Mouse (Mus musculus): ENCODE results near the gene Hoxc10. TPM values are rescaled to one million over a fixed set of nuclear protein-coding genes. Genes with fewer than 3 reads are reported as not detected.

Hoxc10 gene
- polyA plus RNA-seq (2015; fragmentation: Nextera tagmentation; extraction: Ambion mirVana): not detected in 2 replicates

DNA sequence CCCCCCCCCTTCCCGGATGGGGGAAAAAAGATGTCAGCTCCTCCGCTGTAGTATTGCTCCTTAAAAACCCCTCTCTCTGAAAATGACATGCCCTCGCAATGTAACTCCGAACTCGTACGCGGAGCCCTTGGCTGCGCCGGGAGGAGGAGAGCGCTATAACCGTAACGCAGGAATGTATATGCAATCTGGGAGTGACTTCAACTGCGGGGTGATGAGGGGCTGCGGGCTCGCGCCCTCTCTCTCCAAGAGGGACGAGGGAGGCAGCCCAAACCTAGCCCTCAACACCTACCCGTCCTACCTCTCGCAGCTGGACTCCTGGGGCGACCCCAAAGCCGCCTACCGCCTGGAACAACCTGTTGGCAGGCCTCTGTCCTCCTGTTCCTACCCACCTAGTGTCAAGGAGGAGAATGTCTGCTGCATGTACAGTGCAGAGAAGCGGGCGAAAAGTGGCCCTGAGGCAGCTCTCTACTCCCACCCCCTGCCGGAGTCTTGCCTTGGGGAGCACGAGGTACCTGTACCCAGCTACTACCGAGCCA is at the start of gene Hoxc10:
Gene Hoxc10 (plus strand): TSS at position 21 of the 536 bp plus-strand sequence.
- peak within 1 kb of the TSS; percentile 33 for H3K4me2 ChIP-seq (ENCODE audit: low read length)
- no peak for ATAC-seq
- H3K27me3 ChIP-seq (replicated peaks; ENCODE audit: control insufficient read depth, insufficient read depth, low read length): peaks cover 87% of the 10 kb centered on the region
- H3K4me3 ChIP-seq (ENCODE audit: low read length): peak within 1 kb of the TSS; percentile 14; the same call in 1 of the 2 replicates
- peaks cover 4% of the 10 kb centered on the region; the same call in 1 of the 2 replicates for H3K4me1 ChIP-seq (ENCODE audit: control insufficient read depth, insufficient read depth, low read depth, low read length)
- H3K27ac ChIP-seq (ENCODE audit: low read depth, low read length): no peak within 1 kb of the TSS
- 1% methylated on average over 27 of the region's 27 CpGs for WGBS
- no peaks in the 10 kb centered on the region for H3K36me3 ChIP-seq (ENCODE audit: control insufficient read depth, insufficient read depth, low read length)
- H3K9ac ChIP-seq (ENCODE audit: low read depth, low read length): no peak within 1 kb of the TSS
- no peaks in the 10 kb centered on the region for H3K9me3 ChIP-seq (ENCODE audit: control insufficient read depth, low read length)

DNA sequence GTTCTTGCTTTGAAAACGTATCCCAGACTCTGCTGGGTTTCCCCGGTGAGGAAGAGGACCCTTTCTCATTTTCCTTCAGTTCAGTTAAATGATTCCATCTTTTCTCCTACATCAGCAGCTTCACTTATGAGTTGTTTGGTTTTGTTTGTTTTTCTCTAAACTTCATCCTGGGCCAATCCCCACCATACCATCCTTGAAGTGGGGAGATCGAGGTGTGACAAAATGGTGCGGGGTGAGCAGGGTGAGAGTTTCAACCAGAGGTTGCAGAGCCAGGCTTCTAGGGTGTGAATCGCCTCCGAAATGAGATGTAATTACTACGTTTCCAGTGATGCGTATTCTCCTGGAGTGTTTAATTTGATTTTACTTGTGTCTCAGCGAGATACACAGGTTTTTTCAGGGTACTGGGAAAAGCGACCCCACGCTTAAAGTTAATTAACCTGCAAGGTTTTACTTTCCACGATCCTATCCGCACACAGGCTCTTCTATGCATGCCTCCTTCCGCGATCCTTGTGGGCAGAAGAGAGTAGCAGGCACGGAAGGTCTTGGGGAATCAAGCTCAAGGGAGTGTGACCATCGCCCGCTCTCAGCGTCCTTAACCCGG is 48.5 kb upstream of the Hoxc10 start:
- WGBS: 2% methylated on average over 20 of the region's 20 CpGs
- Histone ChIP-seq H3K9ac (ENCODE audit: low read depth, low read length) (no peak overlapping the region), H3K4me3 (ENCODE audit: low read length) (no peak overlapping the region), H3K27ac (ENCODE audit: low read depth, low read length) (no peak overlapping the region), H3K36me3 (ENCODE audit: control insufficient read depth, insufficient read depth, low read length) (no peaks in the 10 kb centered on the region), H3K4me1 (ENCODE audit: control insufficient read depth, insufficient read depth, low read depth, low read length) (peaks cover 2% of the 10 kb centered on the region; the same call in 1 of the 2 replicates), H3K9me3 (ENCODE audit: control insufficient read depth, low read length) (no peaks in the 10 kb centered on the region), H3K27me3 (replicated peaks; ENCODE audit: control insufficient read depth, insufficient read depth, low read length) (peaks cover 81% of the 10 kb centered on the region), H3K4me2 (ENCODE audit: low read length) (no peak overlapping the region)
- ATAC-seq: no peak

DNA sequence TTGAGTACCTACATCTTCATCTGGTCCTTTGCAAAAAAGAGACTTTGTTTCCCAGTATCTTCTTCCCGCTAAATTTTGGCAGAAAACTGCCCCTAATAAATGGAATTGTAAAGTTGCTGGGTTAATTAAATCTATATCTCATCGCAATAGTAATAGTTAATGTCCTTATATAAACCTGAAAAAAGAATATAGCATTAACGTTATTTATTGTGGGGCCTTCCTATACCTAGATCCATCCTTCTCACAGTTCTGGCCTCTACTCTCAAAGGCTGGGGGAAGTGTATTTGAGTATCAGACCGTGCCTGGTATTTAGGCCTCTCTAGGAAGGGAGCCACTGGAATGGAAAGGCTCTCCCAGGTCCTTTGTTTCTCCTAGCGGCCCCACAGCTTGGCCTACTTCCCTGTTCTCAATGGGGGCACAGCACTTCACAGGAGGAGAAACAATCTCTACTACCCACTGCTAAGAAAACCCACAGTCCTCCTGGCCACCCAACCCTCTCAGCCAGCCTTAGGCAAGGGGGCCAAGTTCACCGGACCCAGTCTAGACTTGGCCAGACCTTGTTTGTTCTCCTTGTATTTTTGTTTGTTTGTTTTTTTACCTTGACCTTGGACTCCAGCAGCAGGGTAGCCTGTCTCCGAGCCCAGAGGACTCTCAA is 47.9 kb upstream of the Hoxc10 start:
- H3K4me3 ChIP-seq (ENCODE audit: low read length): no peak overlapping the region
- H3K36me3 ChIP-seq (ENCODE audit: control insufficient read depth, insufficient read depth, low read length): no peaks in the 10 kb centered on the region
- peaks cover 2% of the 10 kb centered on the region; the same call in 1 of the 2 replicates for H3K4me1 ChIP-seq (ENCODE audit: control insufficient read depth, insufficient read depth, low read depth, low read length)
- ATAC-seq: no peak
- H3K27ac ChIP-seq (ENCODE audit: low read depth, low read length): no peak overlapping the region
- H3K9me3 ChIP-seq (ENCODE audit: control insufficient read depth, low read length): no peaks in the 10 kb centered on the region
- no peak overlapping the region for H3K4me2 ChIP-seq (ENCODE audit: low read length)
- peaks cover 83% of the 10 kb centered on the region for H3K27me3 ChIP-seq (replicated peaks; ENCODE audit: control insufficient read depth, insufficient read depth, low read length)
- WGBS: 4% methylated on average over 7 of the region's 7 CpGs
- no peak overlapping the region for H3K9ac ChIP-seq (ENCODE audit: low read depth, low read length)

DNA sequence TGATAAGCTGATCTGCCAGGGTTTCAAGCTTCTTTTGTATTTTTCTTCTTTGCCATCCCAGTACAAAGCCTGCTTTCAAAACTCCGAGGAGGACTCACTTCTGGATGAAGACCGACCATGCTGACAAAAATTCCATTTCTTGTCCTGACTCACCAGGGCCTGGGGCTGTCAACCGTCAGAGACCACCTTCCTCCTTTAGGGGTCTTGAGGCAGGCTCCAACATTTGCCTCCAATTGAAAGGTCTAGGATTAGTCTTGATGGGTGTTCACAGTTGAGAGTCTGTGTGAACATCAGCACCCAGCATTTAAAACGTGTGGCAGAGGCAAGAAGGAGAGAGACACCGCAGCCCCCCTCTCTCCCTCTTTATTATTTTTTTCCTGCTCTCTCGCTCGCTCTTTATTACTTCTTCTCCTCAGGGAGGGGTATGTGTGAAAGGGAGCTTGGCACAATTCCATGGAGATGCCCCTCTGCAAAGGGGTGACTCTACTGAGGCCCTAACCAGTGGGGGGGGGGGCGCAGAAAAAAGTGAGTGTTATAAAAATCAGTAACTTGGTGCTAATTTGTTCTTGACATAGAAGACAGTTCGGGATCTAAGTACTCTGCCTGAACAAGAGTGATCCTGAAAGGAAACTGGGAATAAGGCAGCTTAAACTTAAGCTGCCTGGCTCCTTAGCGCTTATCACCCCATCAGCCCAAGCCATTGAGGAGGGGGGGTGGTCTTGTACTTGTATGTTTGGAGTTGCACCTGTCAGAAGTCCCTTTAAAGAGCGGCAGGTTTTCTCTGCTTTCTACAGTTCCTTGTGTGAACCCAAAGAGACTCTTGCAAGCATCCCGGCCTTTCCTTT is 47.0 kb upstream of the Hoxc10 start:
- no peaks in the 10 kb centered on the region for H3K36me3 ChIP-seq (ENCODE audit: control insufficient read depth, insufficient read depth, low read length)
- no peak overlapping the region for H3K4me2 ChIP-seq (ENCODE audit: low read length)
- peaks cover 85% of the 10 kb centered on the region for H3K27me3 ChIP-seq (replicated peaks; ENCODE audit: control insufficient read depth, insufficient read depth, low read length)
- H3K9ac ChIP-seq (ENCODE audit: low read depth, low read length): no peak overlapping the region
- H3K4me1 ChIP-seq (ENCODE audit: control insufficient read depth, insufficient read depth, low read depth, low read length): peaks cover 2% of the 10 kb centered on the region; the same call in 1 of the 2 replicates
- H3K9me3 ChIP-seq (ENCODE audit: control insufficient read depth, low read length): no peaks in the 10 kb centered on the region
- H3K4me3 ChIP-seq (ENCODE audit: low read length): no peak overlapping the region
- H3K27ac ChIP-seq (ENCODE audit: low read depth, low read length): no peak overlapping the region
- ATAC-seq: no peak
- WGBS: 2% methylated on average over 12 of the region's 12 CpGs

DNA sequence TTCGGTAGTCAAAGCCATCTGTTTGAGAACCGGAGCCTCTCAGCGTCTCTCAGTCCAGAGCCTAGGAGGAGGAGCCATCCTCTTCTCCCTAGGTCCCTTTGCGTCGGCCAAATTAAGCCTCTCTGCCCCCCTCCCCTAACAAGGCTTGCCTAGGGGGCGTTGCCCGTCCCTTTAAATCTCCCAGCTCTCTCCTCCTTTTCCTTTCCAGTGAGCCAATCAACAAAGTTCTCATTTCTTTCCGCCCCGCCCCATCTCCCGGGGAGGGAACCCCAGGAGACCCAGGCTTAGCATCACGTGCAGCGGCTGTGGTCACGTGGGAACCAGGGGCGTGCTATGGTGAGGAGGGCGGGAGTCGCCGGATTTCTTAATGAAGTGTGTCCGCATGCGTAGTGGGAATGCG is 46.0 kb upstream of the Hoxc10 start:
- ATAC-seq: no peak
- Histone ChIP-seq H3K9me3 (ENCODE audit: control insufficient read depth, low read length) (no peaks in the 10 kb centered on the region), H3K9ac (ENCODE audit: low read depth, low read length) (no peak overlapping the region), H3K36me3 (ENCODE audit: control insufficient read depth, insufficient read depth, low read length) (no peaks in the 10 kb centered on the region), H3K4me1 (ENCODE audit: control insufficient read depth, insufficient read depth, low read depth, low read length) (peaks cover 2% of the 10 kb centered on the region; the same call in 1 of the 2 replicates), H3K4me2 (ENCODE audit: low read length) (peak overlapping the region; percentile 31; the same call in 1 of the 2 replicates), H3K4me3 (ENCODE audit: low read length) (0 out of 2 replicates have a peak overlapping the region, but pooled peaks have one; percentile 1), H3K27me3 (replicated peaks; ENCODE audit: control insufficient read depth, insufficient read depth, low read length) (peaks cover 85% of the 10 kb centered on the region), H3K27ac (ENCODE audit: low read depth, low read length) (no peak overlapping the region)
- WGBS: under 1% methylated on average over 20 of the region's 20 CpGs

DNA sequence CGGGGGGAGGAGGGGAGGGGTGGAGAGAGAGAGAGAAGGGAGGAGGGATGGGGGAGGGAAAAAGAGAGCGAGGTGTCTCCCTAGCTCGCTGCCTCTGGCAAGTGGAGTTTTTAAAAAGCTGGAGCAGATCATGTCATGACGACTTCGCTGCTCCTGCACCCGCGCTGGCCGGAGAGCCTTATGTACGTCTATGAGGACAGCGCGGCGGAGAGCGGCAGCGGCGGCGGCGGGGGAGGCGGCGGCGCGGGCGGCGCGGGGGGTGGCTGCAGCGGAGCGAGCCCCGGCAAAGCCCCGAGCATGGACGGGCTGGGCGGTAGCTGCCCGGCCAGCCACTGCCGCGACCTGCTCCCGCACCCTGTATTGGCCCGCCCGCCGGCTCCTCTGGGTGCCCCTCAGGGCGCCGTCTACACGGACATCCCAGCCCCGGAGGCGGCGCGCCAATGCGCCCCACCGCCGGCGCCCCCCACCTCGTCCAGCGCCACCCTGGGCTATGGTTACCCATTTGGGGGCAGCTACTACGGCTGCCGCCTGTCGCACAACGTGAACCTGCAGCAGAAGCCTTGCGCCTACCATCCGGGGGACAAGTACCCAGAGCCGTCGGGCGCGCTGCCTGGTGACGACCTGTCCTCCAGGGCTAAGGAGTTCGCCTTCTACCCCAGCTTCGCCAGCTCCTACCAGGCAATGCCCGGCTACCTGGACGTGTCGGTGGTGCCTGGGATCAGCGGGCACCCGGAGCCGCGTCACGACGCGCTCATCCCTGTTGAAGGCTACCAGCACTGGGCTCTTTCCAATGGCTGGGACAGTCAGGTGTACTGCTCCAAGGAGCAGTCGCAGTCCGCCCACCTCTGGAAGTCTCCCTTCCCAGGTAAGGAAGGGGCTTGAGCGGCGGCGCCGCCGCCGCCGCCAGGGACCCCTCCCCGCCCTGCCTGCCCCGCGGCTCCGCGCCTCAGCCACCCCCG is 45.3 kb upstream of the Hoxc10 start, which contains the start of gene Hoxc13:
Gene Hoxc13 (plus strand): TSS at position 51 of the 959 bp plus-strand sequence.
- WGBS: 1% methylated on average over 67 of the region's 88 CpGs
- peaks cover 2% of the 10 kb centered on the region; the same call in 1 of the 2 replicates for H3K4me1 ChIP-seq (ENCODE audit: control insufficient read depth, insufficient read depth, low read depth, low read length)
- ATAC-seq: no peak
- H3K27ac ChIP-seq (ENCODE audit: low read depth, low read length): no peak within 1 kb of the TSS
- peak within 1 kb of the TSS; percentile 13; the same call in 1 of the 2 replicates for H3K4me3 ChIP-seq (ENCODE audit: low read length)
- H3K9ac ChIP-seq (ENCODE audit: low read depth, low read length): no peak within 1 kb of the TSS
- peaks cover 85% of the 10 kb centered on the region for H3K27me3 ChIP-seq (replicated peaks; ENCODE audit: control insufficient read depth, insufficient read depth, low read length)
- H3K9me3 ChIP-seq (ENCODE audit: control insufficient read depth, low read length): no peaks in the 10 kb centered on the region
- no peaks in the 10 kb centered on the region for H3K36me3 ChIP-seq (ENCODE audit: control insufficient read depth, insufficient read depth, low read length)
- peak within 1 kb of the TSS; percentile 31 for H3K4me2 ChIP-seq (ENCODE audit: low read length)

DNA sequence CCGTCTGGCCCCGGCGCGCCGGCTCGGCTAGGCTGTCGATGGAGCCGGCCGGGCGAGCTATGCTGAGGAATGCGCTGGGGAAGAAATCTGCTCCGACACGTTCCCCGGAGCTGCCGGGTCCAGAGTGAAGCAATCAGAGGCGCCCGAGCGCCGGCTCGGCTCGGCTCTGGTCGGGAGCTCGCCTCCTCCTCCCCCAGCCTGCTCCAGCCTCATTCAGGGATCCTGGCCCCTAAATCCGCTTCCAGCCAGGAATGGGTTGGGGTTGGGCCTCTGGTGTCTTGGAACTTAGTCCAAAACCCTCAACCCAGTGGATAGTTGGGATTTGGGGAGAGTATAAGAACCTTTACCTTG is 44.6 kb upstream of the Hoxc10 start:
- H3K27me3 ChIP-seq (replicated peaks; ENCODE audit: control insufficient read depth, insufficient read depth, low read length): peaks cover 80% of the 10 kb centered on the region
- H3K4me3 ChIP-seq (ENCODE audit: low read length): no peak overlapping the region
- no peak overlapping the region for H3K27ac ChIP-seq (ENCODE audit: low read depth, low read length)
- no peak overlapping the region for H3K4me2 ChIP-seq (ENCODE audit: low read length)
- WGBS: 0% methylated on average over 24 of the region's 24 CpGs
- H3K36me3 ChIP-seq (ENCODE audit: control insufficient read depth, insufficient read depth, low read length): no peaks in the 10 kb centered on the region
- ATAC-seq: no peak
- peaks cover 2% of the 10 kb centered on the region; the same call in 1 of the 2 replicates for H3K4me1 ChIP-seq (ENCODE audit: control insufficient read depth, insufficient read depth, low read depth, low read length)
- no peak overlapping the region for H3K9ac ChIP-seq (ENCODE audit: low read depth, low read length)
- H3K9me3 ChIP-seq (ENCODE audit: control insufficient read depth, low read length): no peaks in the 10 kb centered on the region
